ENCODE assay signal across 9 mouse cellular contexts in genomic region chr4:139641829-139642425, GRCm38 (mm10). TPM values are rescaled to one million over a fixed set of nuclear protein-coding genes. Genes with fewer than 3 reads are reported as not detected.
DNase-seq lines count a peak whose midpoint lies in the region; ATAC-seq and TF ChIP-seq lines count a peak whose summit lies in the region.
"Had no signal": no experiment of that assay in that cellular context is flagged by ENCODE, and none has a peak within 500 bp of the region (broad histone marks: within the 10 kb centered on the region; RNA-seq: fewer than 3 reads in every experiment).

No protein-coding gene starts in this region.

- peaks cover 47% of the 10 kb centered on the region for H3K4me1 ChIP-seq in kidney, embryonic 16.5 days (ENCODE audit: insufficient read depth, low read length)
- H3K4me1 ChIP-seq in hindbrain, embryonic 10.5 days (replicated peaks), result peaks cover 41% of the 10 kb centered on the region
- peaks cover 7% of the 10 kb centered on the region for H3K4me1 ChIP-seq in midbrain, postnatal 0 days (ENCODE audit: insufficient read depth, low read length)

- ATAC-seq in kidney, embryonic 16.5 days (ENCODE audit: low FRiP score, low TSS enrichment), result 0 out of 2 replicates have a peak, but pooled peaks have one; percentile 5
- ATAC-seq in midbrain, postnatal 0 days (ENCODE audit: low FRiP score), result no peak

- peaks cover 24% of the 10 kb centered on the region for H3K36me3 ChIP-seq in kidney, embryonic 16.5 days (ENCODE audit: insufficient read depth, low read length)
- H3K36me3 ChIP-seq in hindbrain, embryonic 10.5 days, result peaks cover 26% of the 10 kb centered on the region
- H3K36me3 ChIP-seq in midbrain, postnatal 0 days (ENCODE audit: insufficient read depth, low read length), result peaks cover 30% of the 10 kb centered on the region

- peak overlapping the region; percentile 49 for H3K4me2 ChIP-seq in kidney, embryonic 16.5 days (replicated peaks; ENCODE audit: low read depth, low read length)
- peak overlapping the region; percentile 38 for H3K4me2 ChIP-seq in midbrain, postnatal 0 days (ENCODE audit: low read depth, low read length, poor library complexity, severe bottlenecking)

- H3K4me3 ChIP-seq in kidney, embryonic 16.5 days (ENCODE audit: low read length), result peak overlapping the region; percentile 29
- H3K4me3 ChIP-seq in hindbrain, embryonic 10.5 days, result peak overlapping the region; percentile 45
- H3K4me3 ChIP-seq in midbrain, postnatal 0 days (ENCODE audit: low read depth, low read length), result peak overlapping the region; percentile 5; the same call in 1 of the 2 replicates

- TF ChIP-seq CTCF in midbrain, postnatal 0 days (IDR thresholded peaks at IDR 0.05), result no peak

- 5% methylated on average over 30 of the region's 30 CpGs for WGBS in kidney, embryonic 16.5 days
- WGBS in hindbrain, embryonic 10.5 days, result 2% methylated on average over 30 of the region's 30 CpGs
- 13% methylated on average over 30 of the region's 30 CpGs for WGBS in midbrain, postnatal 0 days

- H3K27ac ChIP-seq in kidney, embryonic 16.5 days (ENCODE audit: low read length), result 0 out of 2 replicates have a peak overlapping the region, but pooled peaks have one; percentile 38
- peak overlapping the region; percentile 65 for H3K27ac ChIP-seq in hindbrain, embryonic 10.5 days
- H3K27ac ChIP-seq in midbrain, postnatal 0 days (ENCODE audit: low read depth, low read length), result no peak overlapping the region
- H3K27ac ChIP-seq: liver, embryonic 14.5 days had no signal

- no peak for DNase-seq in kidney, adult 9 months
- DNase-seq in adrenal gland, postnatal 36 days, result peak; percentile 45 to 57
- DNase-seq in hindbrain, embryonic 10.5 days (ENCODE audit: low spot score), result peak; percentile 50
- DNase-seq in midbrain, postnatal 0 days (ENCODE audit: low spot score), result no peak
- DNase-seq in cerebellum, adult 8-10 months, result no peak
- no peak for DNase-seq in cerebellum, adult 18-20 months
- no peak for DNase-seq in cerebellum, postnatal 25 days

- peaks cover 24% of the 10 kb centered on the region for H3K27me3 ChIP-seq in kidney, embryonic 16.5 days (ENCODE audit: insufficient read depth, low read length)
- peaks cover 38% of the 10 kb centered on the region for H3K27me3 ChIP-seq in hindbrain, embryonic 10.5 days (ENCODE audit: insufficient read depth, poor library complexity, severe bottlenecking)
- H3K27me3 ChIP-seq in midbrain, postnatal 0 days (ENCODE audit: insufficient read depth, low read length), result no peaks in the 10 kb centered on the region

- no peaks in the 10 kb centered on the region for H3K9me3 ChIP-seq in kidney, embryonic 16.5 days (ENCODE audit: low read length)
- H3K9me3 ChIP-seq in hindbrain, embryonic 10.5 days, result no peaks in the 10 kb centered on the region
- H3K9me3 ChIP-seq in midbrain, postnatal 0 days (ENCODE audit: low read length), result no peaks in the 10 kb centered on the region

- H3K9ac ChIP-seq in kidney, embryonic 16.5 days (replicated peaks; ENCODE audit: low read length), result peak overlapping the region; percentile 56
- no peak overlapping the region for H3K9ac ChIP-seq in midbrain, postnatal 0 days (replicated peaks; ENCODE audit: low read length, poor library complexity, severe bottlenecking)
- H3K9ac ChIP-seq: liver, embryonic 14.5 days had no signal

RNA-seq across cellular contexts. Expression of gene Tas1r2, which starts 11.4 kb away (rescaled TPM):
- not detected in 2 replicates for polyA plus RNA-seq in kidney, embryonic 16.5 days (2015; fragmentation: Nextera tagmentation; extraction: Ambion mirVana)
- total RNA-seq in adrenal gland, postnatal 36 days (2021), result not detected
- not detected in 2 replicates for polyA plus RNA-seq in hindbrain, embryonic 10.5 days (2016; fragmentation: Nextera tagmentation; extraction: Ambion mirVana)
- not detected in 2 replicates for total RNA-seq in midbrain, postnatal 0 days (2014; rRNA removed)
- not detected in 2 replicates for polyA plus RNA-seq in midbrain, postnatal 0 days (2015; fragmentation: Nextera tagmentation; extraction: Ambion mirVana)
- polyA plus RNA-seq: liver, embryonic 14.5 days had no signal

RNA-seq across cellular contexts. Expression of gene Aldh4a1, which starts 19.3 kb away (rescaled TPM):
- polyA plus RNA-seq in kidney, embryonic 16.5 days (2015; fragmentation: Nextera tagmentation; extraction: Ambion mirVana), result 133 and 149 TPM in 2 replicates
- total RNA-seq in adrenal gland, postnatal 36 days (2021), result 100 to 1,000 TPM in 1 of 2 experiments, 10 to 100 TPM in 1; 57.8 to 136 TPM
- 22.5 and 26.3 TPM in 2 replicates for polyA plus RNA-seq in hindbrain, embryonic 10.5 days (2016; fragmentation: Nextera tagmentation; extraction: Ambion mirVana)
- 30.0 and 36.8 TPM in 2 replicates for total RNA-seq in midbrain, postnatal 0 days (2014; rRNA removed)
- 25.2 and 28.1 TPM in 2 replicates for polyA plus RNA-seq in midbrain, postnatal 0 days (2015; fragmentation: Nextera tagmentation; extraction: Ambion mirVana)

RNA-seq across cellular contexts. Expression of gene Gm21969, which starts 38.9 kb away (rescaled TPM):
- not detected in 2 replicates for polyA plus RNA-seq in kidney, embryonic 16.5 days (2015; fragmentation: Nextera tagmentation; extraction: Ambion mirVana)
- not detected for total RNA-seq in adrenal gland, postnatal 36 days (2021)
- polyA plus RNA-seq in hindbrain, embryonic 10.5 days (2016; fragmentation: Nextera tagmentation; extraction: Ambion mirVana), result not detected in 2 replicates
- not detected in 2 replicates for total RNA-seq in midbrain, postnatal 0 days (2014; rRNA removed)
- not detected in 2 replicates for polyA plus RNA-seq in midbrain, postnatal 0 days (2015; fragmentation: Nextera tagmentation; extraction: Ambion mirVana)
- polyA plus RNA-seq: liver, embryonic 14.5 days had no signal

Comparison
In these comparisons a context has a peak if more than half of its experiments do, and no peak if none do; other contexts are left out.
1. DNase-seq: peak in adrenal gland, postnatal 36 days (2 of 2) and hindbrain, embryonic 10.5 days (single experiment); none in kidney, adult 9 months (single experiment), midbrain, postnatal 0 days (single experiment), cerebellum, adult 8-10 months (single experiment), cerebellum, adult 18-20 months (0 of 2) and cerebellum, postnatal 25 days (0 of 2).
2. Peak in every context shown above with its lines, with median percentiles within 50 percentile points of each other: H3K4me3 ChIP-seq.